Mouse (Mus musculus): ENCODE data around the gene Dlst. TPM values are rescaled to one million over a fixed set of nuclear protein-coding genes. Genes with fewer than 3 reads are reported as not detected.
"Not testable (repeated sequence)": the region's sequence is repeated elsewhere in the genome, so short reads cannot be mapped to it uniquely, and the experiment has no call there.

Dlst gene
- total RNA-seq, 2 experiments from 2014 or later = 141 to 147 TPM

DNA sequence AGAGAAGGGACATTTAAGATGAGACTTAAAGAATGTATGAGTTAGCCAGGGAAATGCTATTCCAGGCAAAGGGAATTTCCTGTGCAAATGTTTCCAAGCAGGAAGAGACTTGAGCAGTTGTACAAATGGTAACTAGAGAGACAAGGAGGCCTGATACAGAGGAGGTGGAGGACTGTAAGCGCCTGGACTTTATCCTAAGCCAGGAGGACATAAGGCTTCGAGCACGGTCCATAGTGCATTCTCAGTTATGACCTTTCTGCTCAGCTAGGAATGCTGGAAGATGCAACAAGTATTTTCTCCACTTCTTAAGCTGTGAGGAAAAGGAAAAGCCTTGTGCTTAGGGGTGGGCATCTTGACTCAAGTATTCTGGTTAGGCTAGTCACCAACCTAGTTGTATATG lies 2.7 kb downstream of the Dlst start:
- no peak for DNase-seq (ENCODE audit: low spot score in 2 of 2)

DNA sequence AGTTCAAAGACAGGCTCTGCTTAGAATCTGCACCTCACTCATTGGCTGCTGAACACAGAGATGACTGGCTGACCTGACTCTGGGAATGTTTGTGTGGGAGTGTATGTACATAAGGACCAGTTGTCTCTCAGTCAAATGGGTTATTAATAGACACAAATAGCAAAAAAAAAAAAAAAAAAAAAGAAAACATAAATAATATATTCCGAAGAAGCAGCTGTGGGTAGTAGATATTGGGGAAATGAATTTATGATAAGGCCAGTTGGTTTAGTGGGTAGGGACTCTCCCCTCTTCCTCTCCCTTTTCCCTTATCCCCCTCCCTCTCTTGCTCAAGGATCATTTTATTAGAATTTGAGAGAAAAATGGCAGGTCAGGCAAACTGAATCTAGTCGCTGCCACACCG lies 3.3 kb downstream of the Dlst start:
- DNase-seq (ENCODE audit: low spot score in 2 of 2) = peak in 1 of 2 experiments; percentile 57

DNA sequence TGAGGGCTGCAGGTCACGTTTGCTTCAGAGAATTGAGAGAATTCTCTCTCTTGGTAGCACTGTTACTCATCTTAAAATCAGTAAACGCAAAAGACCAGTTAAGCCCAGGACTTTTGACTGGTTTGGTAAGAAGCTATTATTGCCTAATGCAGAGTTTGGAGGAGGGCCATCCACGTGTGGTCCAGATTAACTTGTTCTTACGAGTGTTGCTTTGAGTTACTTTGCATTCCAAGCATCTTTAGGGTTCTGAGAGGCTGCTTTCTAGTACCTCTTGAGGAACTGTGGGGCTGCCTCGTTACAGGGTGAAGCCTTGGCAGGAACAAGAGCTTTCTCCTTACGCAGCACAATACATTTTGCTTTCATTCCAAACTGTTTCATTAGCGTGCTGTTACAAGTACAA lies 5.0 kb downstream of the Dlst start:
- no peak for DNase-seq (ENCODE audit: low spot score in 2 of 2)

DNA sequence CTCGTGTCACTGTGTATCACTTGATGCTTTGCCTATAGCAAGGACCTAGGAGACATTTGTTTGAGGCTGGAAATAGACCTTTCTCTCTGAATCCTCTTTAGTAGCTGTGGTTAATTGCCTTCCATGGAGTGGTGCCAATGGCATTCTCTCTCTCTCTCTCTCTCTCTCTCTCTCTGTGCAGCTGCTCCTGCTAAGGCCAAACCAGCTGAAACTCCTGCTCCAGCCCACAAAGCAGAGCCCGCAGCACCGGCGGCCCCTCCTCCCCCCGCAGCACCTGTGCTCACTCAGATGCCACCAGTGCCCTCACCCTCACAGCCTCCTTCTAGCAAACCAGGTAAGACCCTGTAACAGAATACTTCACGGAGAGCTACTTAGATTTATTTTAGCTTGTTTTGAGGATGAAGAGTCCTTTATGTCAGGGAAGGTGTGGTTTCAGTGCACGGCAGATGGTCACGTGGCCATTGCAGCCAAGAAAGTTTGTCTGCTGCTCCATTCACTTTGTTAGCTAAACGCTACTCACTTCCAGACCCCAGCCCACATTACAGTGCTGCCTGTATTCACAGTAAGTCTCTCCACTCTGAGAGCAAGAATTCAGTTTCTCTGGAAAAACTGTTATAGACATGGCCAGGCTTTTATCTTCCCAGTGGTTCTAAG lies 11.3 kb downstream of the Dlst start:
- no peak for DNase-seq (ENCODE audit: low spot score in 2 of 2)

DNA sequence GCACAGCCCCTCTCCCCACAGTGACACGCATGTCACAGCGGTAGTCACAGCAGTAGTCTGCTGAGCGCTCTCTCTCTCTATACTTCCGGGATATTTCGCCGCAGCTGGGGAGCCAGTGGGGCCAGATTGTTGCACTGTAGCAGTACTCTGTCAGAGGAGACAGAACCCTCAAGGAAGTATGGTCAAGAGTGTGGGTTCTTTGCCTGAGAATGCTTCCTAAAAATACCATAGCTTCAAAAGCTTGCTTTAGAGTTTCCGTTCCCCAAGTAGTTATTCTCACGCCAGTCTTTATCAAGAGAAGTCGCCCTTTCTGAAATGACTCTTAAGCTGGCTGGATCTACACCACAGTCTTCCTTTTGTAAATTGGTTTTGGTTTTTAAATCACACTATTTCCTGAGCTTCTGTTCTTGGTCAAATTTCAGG lies 12.5 kb downstream of the Dlst start:
- DNase-seq (ENCODE audit: low spot score in 2 of 2) = no peak

DNA sequence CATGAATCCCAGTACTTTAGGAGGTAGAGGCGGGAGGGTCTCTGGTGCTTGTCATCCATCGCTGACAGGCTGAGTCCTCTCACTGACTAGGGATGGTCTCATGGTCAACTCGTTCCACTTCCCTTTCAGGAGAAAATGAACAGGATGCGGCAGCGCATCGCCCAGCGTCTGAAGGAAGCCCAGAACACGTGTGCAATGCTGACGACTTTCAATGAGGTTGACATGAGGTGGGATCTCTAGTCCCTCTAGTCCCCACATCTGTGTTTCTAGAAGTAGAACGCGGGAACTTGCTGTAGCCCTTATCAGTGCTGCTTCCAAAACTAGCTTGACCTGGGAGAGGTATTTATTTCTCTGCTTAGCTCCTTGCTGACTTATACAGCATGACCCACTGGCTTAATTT lies 13.0 kb downstream of the Dlst start:
- no peak for DNase-seq (ENCODE audit: low spot score in 2 of 2)

DNA sequence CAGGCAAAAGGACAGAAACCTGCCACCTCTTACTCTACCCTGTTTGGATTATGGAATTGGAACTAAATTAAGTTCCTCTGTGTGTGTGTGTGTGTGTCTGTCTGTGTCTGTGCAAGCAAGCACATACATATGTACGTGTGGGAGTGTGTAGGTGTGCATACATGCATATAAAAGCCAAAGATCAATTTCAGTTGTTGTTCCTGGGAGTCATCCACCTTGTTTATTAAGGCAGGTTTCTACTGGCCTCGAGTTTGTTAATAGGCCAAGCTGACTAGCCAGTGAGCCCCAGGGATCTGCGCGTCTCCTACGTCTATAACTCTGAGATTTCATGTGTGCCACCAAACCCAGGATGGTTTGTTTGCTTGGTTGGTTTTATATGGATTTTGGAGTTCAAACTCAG lies 14.1 kb downstream of the Dlst start:
- DNase-seq (ENCODE audit: low spot score in 2 of 2) = no peak

DNA sequence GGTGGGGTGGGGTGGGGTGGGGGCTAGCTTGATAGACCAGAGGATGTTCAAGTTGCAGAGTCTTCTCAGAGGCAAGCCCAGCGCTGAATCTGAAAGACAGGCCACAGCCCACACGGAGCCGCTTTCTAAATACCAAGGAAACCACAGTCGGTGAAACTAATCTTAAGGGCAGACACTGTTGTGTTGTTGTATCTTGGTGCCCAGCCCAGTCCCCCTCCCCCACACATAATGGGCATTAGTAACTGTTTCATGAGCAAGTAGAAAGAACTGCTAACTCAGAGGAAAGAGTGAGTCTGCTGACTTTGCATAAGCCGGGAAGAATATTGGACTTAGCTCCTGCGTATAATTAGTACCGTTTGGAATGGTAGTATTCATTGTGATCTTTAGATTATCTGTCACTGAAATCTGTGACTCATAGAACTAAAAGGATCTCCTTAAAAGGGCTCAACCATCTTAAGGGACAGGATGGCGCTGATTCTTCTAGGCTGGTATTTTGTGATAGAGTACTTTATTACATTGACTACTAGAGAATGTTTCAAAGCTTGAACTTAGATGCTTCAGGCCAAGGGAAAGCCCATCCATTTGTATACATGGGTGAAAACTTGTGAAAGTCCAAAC lies 16.5 kb downstream of the Dlst start:
- no peak for DNase-seq (ENCODE audit: low spot score in 2 of 2)

DNA sequence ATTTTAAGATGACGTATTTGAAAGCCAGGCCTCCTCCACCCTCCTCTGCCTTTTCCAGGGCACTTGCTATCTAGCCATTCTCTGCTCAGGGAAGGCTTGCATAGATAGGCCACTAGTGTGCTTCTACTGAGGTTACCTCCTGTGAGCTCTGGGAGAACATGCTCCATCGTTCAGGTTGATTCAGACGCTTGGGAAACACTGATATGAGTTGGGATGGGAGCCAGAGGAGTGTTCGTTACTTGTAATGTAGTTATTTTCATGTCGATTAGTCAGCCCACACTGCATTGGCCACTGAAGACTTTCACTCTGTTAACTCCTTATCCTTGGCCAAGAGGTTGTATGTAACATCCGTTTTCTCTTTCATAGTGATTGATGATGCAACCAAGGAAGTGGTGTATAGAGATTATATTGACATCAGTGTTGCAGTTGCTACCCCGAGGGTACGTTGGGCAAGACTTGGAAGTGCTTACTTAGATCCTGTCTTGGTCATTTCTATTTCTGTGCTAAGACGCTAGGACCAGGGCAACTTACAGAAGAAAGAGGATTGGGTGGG lies 18.9 kb downstream of the Dlst start:
- no peak for DNase-seq (ENCODE audit: low spot score in 2 of 2)

DNA sequence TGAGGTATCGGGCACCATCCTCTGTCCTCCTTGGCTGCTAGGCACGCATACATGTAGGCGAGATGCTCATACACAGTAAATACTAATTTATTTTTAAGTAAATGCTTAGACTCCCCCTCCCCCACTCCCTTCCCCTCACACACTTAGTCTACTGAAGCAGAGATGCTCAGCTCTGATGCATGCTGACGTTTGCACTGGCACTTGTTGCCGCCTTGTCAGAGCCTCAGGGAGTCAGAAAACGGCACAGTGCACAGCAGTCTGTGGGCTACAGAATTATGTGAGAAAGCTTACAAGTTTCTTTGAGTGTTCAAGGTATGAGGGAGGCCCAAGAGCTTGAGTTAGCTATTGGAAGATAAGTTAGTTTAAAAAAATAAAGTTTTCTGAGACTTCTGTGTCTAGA lies 20.7 kb downstream of the Dlst start:
- DNase-seq (ENCODE audit: low spot score in 2 of 2) = no peak

DNA sequence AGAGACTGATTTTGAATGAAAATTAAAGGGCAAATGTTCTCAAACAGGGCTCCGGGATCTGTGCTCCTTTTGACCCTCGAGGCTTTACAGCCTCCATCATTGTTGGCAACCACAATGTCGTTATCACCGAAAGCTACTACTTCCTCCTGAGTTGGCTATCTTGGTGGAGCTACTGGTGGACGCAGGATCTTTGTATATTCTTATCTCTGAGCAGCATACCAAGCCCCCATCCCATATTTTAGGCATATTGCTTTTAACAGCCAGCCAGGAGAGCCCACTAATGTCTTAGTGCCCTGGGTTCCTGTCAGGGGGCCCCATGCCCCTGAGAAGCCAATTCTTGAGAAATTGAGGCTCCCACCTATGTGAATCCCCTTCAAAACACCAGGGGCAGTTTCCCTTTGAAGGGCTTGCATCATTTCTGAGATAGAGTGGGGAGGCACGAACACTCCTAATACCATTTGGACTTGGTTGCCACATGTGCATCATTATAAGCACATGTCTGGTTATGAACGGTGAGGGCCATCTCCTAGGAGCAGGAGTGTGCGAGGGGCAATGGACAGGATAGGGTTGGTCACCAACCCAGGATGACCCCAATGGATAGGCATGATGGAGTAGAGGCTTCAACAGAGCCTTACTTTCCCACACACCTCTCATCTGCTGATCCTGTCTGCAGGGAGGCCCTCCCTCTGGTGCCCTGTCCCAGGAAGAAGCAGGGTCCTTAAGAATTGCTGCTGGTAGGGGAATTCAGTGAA lies 23.6 kb downstream of the Dlst start:
- no peak for DNase-seq (ENCODE audit: low spot score in 2 of 2)

DNA sequence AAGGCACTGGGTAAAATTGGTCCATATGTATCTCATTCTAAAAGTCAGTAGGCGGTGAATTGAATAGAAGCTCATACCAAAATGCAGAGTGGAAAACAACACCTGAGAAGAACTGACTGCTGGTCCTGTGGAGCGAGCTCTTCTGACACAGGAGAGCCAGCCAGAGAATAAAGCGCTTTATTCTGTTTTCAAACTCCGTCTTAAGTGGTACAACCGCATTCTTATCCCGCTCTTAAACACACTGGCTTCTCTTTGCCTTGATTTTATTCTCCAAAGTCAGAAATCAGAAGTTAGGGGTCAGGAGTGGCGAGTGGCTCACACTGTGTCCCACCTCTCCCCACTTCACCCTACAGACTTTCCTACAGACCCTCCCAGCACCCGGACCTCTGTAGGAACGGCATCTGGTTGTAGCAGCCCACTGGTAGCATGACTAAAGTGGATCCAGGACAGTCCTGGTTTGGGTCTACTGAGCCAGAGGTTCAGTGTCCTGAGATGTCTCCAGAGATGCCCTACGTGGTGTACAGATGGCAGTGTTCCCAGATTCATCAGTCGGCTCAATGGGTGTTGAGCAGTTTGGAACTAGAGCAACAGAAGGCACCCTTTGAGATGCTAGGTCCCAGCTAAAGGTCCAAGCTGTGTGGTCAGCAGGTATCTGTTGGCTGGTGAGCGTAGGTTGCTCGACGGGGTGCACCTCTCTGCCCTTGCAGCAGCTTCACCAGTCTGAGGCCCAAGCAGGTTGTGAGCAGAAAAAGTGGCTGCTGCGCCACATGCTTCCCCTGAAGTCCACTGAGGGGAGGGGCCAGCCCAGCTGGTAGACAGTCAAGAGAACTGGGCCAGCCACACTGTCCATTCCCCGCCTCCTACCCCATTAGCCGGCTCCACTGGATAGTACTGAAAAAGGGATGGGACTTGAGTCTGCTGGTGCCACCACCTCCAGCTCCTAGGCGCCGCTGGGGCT lies 25.2 kb downstream of the Dlst start:
- DNase-seq (ENCODE audit: low spot score in 2 of 2) = no peak

DNA sequence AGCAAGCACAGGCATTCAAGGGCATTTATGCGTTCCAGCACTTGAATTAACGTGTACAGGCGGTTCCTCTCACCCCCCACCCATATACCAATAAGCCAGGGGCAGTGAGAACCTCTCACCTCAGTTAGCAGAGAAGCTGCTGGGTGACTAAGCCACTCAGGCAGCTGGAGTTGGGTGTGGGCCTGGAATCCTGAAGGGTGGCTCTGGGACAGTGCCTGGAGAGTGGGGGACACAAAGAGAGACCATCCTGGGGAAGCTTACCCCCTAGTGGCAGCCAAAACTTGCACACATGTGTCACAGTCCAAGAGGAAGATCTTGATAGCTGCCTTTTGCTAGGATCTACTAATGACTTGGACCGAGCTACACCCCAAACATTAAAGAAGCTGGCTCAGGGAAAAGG lies 26.0 kb downstream of the Dlst start:
- no peak for DNase-seq (ENCODE audit: low spot score in 2 of 2)

DNA sequence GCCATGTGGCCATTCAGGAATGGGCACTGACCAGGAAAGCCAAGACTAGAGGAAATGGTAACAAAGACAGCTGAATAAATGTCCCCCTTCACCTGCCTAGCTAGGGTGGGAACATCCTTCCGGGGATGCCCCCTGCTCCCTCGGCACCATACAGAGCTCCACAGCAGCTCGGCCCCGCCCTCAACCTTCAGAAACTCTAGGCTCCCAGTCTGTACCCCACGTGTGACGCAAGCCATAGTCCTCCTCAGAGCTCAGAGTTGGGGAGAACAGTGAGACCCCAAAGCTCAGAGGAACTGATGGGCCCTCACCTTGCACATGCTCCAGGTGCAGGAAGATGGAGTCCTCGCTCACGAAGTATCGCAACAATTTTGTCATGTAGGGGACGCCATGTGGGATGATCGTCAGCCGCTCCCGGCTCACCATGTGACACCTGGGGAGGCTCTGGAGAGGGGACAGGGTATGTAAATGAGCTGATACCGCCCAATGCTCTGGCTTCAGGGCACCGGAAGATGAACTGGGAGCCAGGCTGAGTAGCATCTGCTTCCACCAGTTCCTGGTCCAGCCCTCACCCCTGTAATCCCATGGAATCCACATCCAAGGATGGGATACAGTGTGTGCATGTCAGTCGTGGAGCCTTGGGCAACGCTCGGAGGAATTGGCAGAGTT lies 29.5 kb downstream of the Dlst start:
- no peak for DNase-seq (ENCODE audit: low spot score in 2 of 2)

DNA sequence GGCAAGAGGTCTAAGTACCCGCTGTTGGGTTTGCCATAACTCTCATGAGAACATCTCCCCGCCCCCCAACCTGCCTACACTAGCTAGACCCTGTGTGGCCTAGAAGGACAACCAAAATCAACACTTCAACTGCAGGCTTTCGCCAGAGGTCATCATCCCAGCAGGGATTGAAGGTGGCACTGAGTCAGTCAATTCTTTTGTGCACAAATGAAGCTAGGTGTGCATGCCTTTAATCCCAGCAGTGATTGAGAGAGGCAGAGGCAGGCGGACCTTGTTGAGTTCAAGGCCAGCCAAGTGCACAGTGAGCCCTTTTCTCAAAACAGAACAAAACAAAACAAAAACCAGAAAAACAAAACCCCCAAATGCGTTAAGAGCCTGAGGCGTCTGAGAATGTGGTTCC lies 30.5 kb downstream of the Dlst start:
- no peak for DNase-seq (ENCODE audit: low spot score in 2 of 2)

DNA sequence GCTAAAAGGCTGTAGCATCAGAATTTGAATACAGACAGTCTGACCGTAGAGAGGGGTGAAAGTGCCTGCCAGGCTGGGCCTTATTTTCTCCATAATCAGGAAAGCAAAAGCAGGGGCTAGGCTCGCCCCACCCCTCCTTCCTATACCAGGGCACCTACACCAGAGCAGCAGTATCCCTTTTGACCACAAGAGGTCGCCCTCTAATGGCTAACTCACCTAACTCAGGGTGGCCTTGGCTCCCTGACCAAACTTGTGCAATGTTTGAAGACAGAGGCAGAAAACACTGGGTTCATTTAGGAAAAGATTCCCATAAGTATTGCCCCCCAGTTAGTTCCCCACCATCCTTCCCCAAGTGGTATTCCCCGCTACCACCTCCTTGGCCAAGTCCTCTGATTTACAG lies 32.2 kb downstream of the Dlst start:
- peak in 1 of 2 experiments; percentile 90 for DNase-seq (ENCODE audit: low spot score in 2 of 2)

DNA sequence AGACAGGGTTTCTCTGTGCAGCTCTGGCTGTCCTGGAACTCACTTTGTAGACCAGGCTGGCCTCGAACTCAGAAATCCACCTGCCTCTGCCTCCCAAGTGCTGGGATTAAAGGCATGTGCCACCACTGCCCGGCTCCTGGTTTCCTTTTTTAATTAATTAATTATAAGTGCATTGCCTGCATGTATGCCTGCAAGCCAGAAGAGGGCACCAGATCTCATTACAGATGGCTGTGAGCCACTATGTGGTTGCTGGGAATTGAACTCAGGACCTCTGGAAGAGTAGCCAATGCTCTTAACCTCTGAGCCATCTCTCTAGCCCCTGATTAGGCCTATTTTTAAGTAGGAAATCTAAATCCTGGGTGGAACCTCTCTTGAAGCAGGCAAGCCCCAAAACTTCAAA lies 33.6 kb downstream of the Dlst start:
- not testable (repeated sequence) for DNase-seq (ENCODE audit: low spot score in 2 of 2)

DNA sequence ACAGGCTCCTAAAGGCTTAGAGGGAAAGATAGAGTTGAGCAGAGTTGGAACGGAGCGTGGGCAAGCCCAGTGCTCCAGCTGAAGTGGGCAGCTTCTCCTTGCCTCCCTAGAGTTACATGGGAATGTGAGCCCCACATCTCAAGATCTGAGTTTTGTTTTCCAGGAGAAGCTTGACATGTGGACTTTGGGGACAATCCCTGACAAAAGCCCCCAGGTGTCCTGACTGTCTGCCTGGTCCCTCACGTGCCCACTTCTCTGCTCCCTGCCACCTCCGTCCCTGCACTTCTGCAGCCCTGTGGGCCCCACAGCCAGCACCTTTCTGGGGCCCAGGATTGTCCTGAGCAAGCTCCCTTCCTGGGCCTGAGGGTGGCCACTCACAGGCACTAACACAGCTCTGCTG lies 34.2 kb downstream of the Dlst start:
- no peak for DNase-seq (ENCODE audit: low spot score in 2 of 2)

DNA sequence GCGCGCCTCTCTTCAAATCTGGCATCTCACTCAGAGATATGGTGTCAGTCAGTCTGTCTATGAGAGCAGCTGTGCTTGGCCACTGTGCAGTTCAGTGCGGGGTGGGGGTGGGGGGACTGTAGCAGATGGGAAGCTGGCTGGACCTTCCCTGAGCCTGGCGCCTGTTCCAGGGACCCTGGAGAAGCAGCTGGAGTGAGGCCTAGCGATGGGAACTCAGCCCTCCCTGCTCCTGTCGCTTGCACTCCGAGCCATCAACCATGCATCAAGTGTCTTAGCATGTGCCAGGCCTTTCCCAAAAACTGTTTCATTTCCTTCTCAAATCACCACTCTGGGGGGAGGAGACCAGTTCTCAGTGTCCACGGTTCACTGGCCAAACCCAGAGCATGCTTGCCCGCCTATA lies 35.0 kb downstream of the Dlst start:
- DNase-seq (ENCODE audit: low spot score in 2 of 2) = no peak

DNA sequence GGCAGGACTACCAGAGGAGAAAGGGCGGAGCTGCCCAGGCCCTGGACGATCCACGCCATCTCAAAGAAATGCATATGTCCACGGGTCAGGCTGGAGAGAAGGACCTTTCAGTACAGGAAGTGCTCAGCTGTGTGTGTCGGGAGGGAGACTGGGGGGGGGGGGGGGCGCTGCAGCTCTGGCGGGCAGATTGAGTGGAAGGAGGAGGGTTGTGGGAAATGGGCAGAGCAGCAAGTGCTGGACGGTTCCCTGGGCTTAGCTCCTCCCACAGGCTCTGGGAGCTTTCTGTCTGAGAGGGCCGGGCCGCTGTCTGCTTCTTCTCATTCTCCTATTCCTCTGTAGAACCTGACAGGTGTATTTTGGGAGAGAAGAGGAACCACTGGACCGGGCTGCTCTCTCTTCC lies 35.7 kb downstream of the Dlst start:
- DNase-seq (ENCODE audit: low spot score in 2 of 2) = no peak

DNA sequence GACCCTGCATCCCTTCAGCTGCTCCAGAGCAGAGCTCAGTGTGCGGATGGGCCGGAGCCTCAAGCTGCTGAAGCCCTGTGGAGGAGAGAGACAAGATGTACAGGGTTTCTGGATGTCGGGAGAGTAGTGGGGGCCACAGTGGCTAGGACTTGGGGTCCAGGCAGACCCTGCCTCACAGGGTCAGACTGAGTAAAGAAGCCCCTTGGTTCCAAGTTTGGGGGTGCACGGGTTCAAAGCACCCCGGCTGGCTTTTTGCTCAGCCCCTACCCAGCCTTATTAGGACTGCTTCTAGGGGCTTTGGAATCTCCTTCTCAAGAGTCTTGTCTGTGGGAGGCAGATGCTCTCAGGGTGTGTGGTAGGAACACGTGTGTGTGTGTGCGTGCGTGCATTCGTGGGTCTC lies 36.2 kb downstream of the Dlst start:
- DNase-seq (ENCODE audit: low spot score in 2 of 2) = no peak
